Mouse (Mus musculus): ENCODE data around the gene Prcd.

- no peak for TF ChIP-seq POLR2A (IDR thresholded peaks at IDR 0.05; ENCODE audit: low read depth, low read length)
- no peak for TF ChIP-seq CTCF (IDR thresholded peaks at IDR 0.05; ENCODE audit: borderline replicate concordance, insufficient read depth, low read length)
Measured at GRCm38 (mm10) chr11:116672595-116672994, 19.3 kb downstream of the Prcd start.

All from embryonic fibroblast, embryonic 13.5 days (primary cell).